Mouse (Mus musculus): ENCODE data around the gene Cdyl. TPM values are rescaled to one million over a fixed set of nuclear protein-coding genes. Genes with fewer than 3 reads are reported as not detected.

The Cdyl gene
- polyA plus RNA-seq (2015; fragmentation: Nextera tagmentation; extraction: Ambion mirVana) = 6.1 and 7.0 TPM in 2 replicates

DNA sequence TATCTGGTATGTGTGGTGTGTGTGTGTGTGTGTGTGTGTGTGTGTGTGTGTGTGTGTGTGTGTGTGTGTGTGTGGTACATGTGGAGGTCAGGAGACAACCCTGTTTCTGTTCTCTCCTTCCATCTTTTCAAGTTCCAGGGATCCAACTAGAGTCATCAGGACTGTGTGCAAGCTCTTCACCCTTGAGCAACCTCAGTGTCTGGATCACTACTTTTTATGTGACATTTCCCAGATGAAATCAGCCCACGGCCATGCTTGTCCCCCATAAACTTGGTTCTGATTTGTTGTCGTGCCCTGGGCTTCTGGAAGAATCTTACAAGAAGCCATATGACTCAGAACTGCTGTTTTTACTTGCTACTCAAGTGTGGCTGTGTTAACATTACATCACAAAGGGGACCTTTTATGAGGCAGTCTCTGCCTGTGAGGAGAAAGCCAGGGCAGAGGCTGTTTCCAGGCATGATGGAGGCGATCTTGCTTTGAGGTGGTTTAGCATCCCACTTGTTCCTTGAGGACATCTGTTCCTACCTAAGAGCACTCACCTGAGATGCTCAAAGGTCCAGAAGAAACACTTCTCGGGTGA is at the start of gene Cdyl:
TSS of gene Cdyl (plus strand) at position 428 of the 580 bp plus-strand sequence.
- no peak within 1 kb of the TSS for H3K4me3 ChIP-seq
- no peaks in the 10 kb centered on the region for H3K9me3 ChIP-seq
- H3K4me2 ChIP-seq = no peak within 1 kb of the TSS
- H3K27ac ChIP-seq (replicated peaks) = no peak within 1 kb of the TSS
- no peaks in the 10 kb centered on the region for H3K27me3 ChIP-seq
- H3K9ac ChIP-seq = no peak within 1 kb of the TSS
- no peak for ATAC-seq (ENCODE audit: low read depth)
- H3K36me3 ChIP-seq = no peaks in the 10 kb centered on the region
- no peaks in the 10 kb centered on the region for H3K4me1 ChIP-seq (replicated peaks)
- WGBS = 73% methylated on average over 4 of the region's 4 CpGs

DNA sequence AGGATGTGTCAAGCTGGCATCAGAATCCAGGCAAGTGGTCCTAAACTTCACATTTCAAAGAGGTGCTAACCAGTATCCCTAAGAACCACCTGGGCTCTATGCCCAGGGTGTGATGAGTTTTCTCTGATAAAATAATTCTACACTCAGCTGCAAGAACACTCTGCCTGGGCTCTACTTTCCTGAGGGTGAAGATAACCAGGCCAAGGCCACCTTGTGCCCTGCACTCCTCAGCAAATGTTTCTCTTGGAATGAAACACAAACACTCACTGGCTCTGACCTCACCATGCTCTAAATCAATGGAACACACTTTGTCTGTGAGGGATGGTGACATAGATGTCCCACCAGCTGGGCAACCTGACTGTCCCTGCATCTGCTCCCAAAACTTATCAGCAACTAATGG is 48.9 kb upstream of the Cdyl start:
- Histone ChIP-seq H3K27ac (replicated peaks) (no peak overlapping the region), H3K4me2 (no peak overlapping the region)

DNA sequence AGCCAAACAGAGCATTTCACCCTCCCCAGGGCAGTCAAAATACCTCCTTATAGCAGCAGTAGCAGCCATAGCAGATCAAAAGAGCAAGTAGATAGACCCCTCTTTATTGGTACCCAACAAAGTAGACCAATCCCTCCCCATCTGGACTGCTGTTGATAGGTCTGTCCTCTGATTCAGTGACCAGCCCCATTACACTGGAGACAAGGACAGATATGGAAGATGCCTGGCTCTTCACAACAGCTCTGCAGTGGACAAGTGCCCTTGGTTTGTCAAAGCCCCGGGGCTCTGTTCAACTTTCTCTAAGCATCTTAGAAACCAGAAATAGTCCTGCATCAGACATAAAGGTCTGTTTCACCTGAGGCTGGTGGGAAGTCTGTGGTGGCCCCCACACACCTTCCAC is 47.1 kb upstream of the Cdyl start:
- no peaks in the 10 kb centered on the region for H3K36me3 ChIP-seq
- no peak overlapping the region for H3K9ac ChIP-seq
- WGBS = 100% methylated on average over 1 of the region's 1 CpGs
- H3K4me1 ChIP-seq (replicated peaks) = 0 out of 2 replicates have a peak, but pooled peaks cover 7% of the 10 kb centered on the region
- no peak overlapping the region for H3K4me3 ChIP-seq
- no peaks in the 10 kb centered on the region for H3K27me3 ChIP-seq
- no peaks in the 10 kb centered on the region for H3K9me3 ChIP-seq
- H3K4me2 ChIP-seq = no peak overlapping the region
- no peak overlapping the region for H3K27ac ChIP-seq (replicated peaks)
- ATAC-seq (ENCODE audit: low read depth) = no peak

More for the DNA sequence above, 48.9 kb upstream of the Cdyl start:
- Histone ChIP-seq H3K4me1 (replicated peaks) (0 out of 2 replicates have a peak, but pooled peaks cover 7% of the 10 kb centered on the region), H3K9ac (no peak overlapping the region), H3K4me3 (no peak overlapping the region), H3K27me3 (no peaks in the 10 kb centered on the region), H3K9me3 (no peaks in the 10 kb centered on the region), H3K36me3 (no peaks in the 10 kb centered on the region)
- ATAC-seq (ENCODE audit: low read depth) = no peak

DNA sequence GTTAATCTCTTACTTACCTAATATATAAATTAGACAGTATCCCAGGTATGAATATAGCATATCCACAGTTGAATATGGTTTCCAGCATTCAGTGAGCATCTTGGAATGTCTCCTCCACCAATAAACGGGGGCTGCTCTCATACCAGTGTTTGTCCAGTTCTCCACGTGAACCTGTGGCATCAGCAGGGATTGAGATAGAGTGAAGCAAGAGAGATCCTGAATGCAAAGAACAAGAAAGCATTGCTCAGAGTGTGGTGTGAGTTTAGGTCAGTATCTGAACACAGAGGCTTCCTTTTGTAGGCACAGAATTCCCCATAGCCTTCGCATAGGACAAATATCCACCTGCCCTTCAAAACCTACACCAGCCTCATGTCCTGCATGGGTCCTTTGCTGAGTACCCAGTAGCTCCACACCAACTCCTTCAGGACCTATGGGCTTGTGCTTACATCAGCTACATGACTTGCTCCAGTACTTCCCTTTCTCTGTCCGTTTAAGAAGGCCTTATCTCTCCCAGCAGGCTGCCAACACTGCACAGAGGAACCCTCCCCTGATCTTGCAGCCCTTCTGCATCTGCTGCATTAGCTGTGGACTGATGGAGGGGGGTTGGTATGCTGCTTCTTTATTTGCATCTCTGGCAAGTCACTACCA is 44.7 kb upstream of the Cdyl start:
- Histone ChIP-seq H3K4me2 (no peak overlapping the region), H3K9me3 (no peaks in the 10 kb centered on the region), H3K27me3 (no peaks in the 10 kb centered on the region), H3K27ac (replicated peaks) (no peak overlapping the region), H3K9ac (no peak overlapping the region), H3K4me3 (no peak overlapping the region), H3K36me3 (no peaks in the 10 kb centered on the region), H3K4me1 (replicated peaks) (0 out of 2 replicates have a peak, but pooled peaks cover 7% of the 10 kb centered on the region)
- ATAC-seq (ENCODE audit: low read depth) = no peak
- 81% methylated on average over 4 of the region's 4 CpGs for WGBS

DNA sequence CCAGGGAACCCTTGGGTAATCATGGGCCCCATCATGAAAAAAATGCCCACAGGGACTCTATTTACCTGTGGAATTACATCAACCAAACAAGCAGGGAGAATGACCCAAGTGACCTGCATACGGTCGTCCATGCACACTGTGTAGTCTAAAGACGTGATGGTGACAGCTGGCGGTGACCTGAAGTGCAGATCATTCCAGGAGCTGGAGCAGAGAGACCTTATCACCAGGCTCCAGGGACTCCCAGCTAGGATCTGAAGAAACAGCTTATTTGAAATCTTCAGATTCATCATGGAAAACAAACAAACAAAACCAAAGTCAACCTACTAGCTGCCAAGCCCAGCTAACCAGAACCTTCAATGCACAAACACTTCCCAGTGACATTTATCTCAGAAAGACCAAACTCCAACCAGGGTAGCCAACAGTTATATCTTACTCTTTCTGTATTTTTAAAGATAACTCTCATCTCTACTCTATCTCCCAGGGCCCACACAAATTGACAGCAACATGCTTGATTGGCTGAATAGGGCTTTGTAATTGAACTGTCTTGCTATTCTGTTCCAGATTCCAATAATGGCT is 43.0 kb upstream of the Cdyl start:
- no peak overlapping the region for H3K27ac ChIP-seq (replicated peaks)
- H3K4me1 ChIP-seq (replicated peaks) = 0 out of 2 replicates have a peak, but pooled peaks cover 7% of the 10 kb centered on the region
- H3K27me3 ChIP-seq = no peaks in the 10 kb centered on the region
- no peak overlapping the region for H3K4me3 ChIP-seq
- H3K9me3 ChIP-seq = no peaks in the 10 kb centered on the region
- ATAC-seq (ENCODE audit: low read depth) = no peak
- no peak overlapping the region for H3K9ac ChIP-seq
- 82% methylated on average over 4 of the region's 4 CpGs for WGBS
- no peaks in the 10 kb centered on the region for H3K36me3 ChIP-seq
- H3K4me2 ChIP-seq = no peak overlapping the region

DNA sequence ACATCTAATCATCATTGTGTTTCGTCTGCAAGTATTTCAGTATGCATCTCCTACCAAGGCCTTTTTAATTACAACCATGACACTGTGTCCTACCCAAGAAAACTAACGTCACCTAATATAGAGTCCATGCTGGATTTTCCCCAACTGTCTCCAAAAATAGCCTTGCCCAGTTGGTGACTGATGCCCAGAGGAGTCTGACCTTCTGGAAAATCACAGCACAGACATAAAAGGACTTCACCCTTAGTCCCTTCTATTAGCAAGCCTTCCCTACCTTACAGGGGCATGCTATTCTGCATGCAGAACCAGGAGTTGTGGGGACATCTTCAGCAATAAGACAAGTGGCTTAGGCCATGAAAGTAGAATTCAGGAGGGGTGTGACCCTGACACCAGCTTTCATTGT is 40.3 kb upstream of the Cdyl start:
- no peak overlapping the region for H3K9ac ChIP-seq
- WGBS = 92% methylated on average over 2 of the region's 2 CpGs
- no peak for ATAC-seq (ENCODE audit: low read depth)
- no peaks in the 10 kb centered on the region for H3K36me3 ChIP-seq
- H3K4me3 ChIP-seq = no peak overlapping the region
- 0 out of 2 replicates have a peak, but pooled peaks cover 7% of the 10 kb centered on the region for H3K4me1 ChIP-seq (replicated peaks)
- H3K9me3 ChIP-seq = no peaks in the 10 kb centered on the region
- no peak overlapping the region for H3K4me2 ChIP-seq
- no peaks in the 10 kb centered on the region for H3K27me3 ChIP-seq
- H3K27ac ChIP-seq (replicated peaks) = no peak overlapping the region

DNA sequence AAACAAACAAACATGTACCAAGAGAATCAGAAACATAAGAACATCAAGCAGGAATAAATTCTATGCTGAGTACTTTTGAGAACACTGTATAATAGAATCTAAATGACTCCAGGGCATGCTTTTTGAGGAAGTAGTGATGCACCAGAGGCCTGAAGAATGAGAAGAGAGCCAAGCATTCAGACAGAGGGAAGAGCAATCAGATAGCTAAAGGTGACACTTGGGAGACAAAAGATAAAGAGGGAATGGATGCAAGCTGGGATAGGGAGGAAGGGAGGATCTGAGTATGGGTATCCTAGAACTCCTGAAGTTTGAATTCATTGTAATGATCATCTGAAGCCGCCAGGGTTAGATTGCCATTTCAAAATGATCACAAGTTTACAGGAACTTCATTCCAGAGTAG is 38.9 kb upstream of the Cdyl start:
- Histone ChIP-seq H3K4me1 (replicated peaks) (0 out of 2 replicates have a peak, but pooled peaks cover 6% of the 10 kb centered on the region), H3K27me3 (no peaks in the 10 kb centered on the region), H3K9me3 (no peaks in the 10 kb centered on the region), H3K27ac (replicated peaks) (no peak overlapping the region), H3K4me2 (no peak overlapping the region), H3K9ac (no peak overlapping the region), H3K36me3 (no peaks in the 10 kb centered on the region), H3K4me3 (no peak overlapping the region)
- no peak for ATAC-seq (ENCODE audit: low read depth)
- WGBS = 78% methylated on average over 1 of the region's 1 CpGs

DNA sequence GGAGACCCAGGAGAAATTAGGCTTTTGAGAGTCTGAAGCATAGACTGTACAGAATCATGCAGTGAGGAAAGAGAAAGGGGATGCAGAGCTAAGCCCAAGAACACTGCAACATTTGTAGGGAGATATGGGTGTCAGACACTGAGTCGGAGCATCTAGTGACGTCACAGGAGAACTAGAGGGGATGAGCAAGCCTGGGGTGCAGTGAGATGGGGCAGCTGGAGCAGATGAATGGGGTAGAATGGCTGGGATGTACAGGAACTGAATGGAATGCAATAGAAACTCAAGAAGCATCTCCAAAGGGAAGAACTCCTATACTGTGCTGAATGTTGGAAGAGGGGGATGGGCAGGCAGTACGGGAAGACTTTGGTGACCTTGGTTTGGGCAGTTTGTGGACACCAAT is 34.8 kb upstream of the Cdyl start:
- no peak for ATAC-seq (ENCODE audit: low read depth)
- H3K4me3 ChIP-seq = no peak overlapping the region
- 96% methylated on average over 3 of the region's 3 CpGs for WGBS

DNA sequence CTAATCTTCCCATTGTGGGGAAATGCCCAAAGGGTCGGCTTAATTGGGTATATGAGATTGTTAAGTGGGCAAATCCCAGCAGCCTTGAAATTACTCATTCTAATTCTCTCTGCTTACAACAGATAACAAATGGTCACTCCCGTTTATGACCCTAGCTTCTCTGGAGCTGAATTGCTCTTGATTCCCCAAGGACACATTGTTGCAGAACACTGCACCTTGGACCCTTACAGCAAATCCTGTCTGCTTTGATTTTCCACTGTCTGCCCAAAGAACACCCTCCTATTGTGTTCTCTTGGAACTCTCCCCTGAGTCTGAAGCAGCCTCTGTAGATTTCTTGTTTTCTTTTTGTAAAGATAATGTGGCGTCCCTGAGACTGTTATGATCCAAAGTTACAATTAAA is 34.1 kb upstream of the Cdyl start:
- H3K4me2 ChIP-seq = no peak overlapping the region
- no peak overlapping the region for H3K4me3 ChIP-seq
- 39% methylated on average over 3 of the region's 3 CpGs for WGBS
- no peaks in the 10 kb centered on the region for H3K27me3 ChIP-seq
- no peaks in the 10 kb centered on the region for H3K36me3 ChIP-seq
- 0 out of 2 replicates have a peak, but pooled peaks cover 8% of the 10 kb centered on the region for H3K4me1 ChIP-seq (replicated peaks)
- no peak overlapping the region for H3K27ac ChIP-seq (replicated peaks)
- H3K9me3 ChIP-seq = no peaks in the 10 kb centered on the region
- no peak for ATAC-seq (ENCODE audit: low read depth)
- H3K9ac ChIP-seq = no peak overlapping the region

More for the DNA sequence above, 34.8 kb upstream of the Cdyl start:
- Histone ChIP-seq H3K9me3 (no peaks in the 10 kb centered on the region), H3K36me3 (no peaks in the 10 kb centered on the region), H3K27ac (replicated peaks) (no peak overlapping the region), H3K4me1 (replicated peaks) (0 out of 2 replicates have a peak, but pooled peaks cover 8% of the 10 kb centered on the region), H3K9ac (no peak overlapping the region), H3K4me2 (no peak overlapping the region), H3K27me3 (no peaks in the 10 kb centered on the region)

DNA sequence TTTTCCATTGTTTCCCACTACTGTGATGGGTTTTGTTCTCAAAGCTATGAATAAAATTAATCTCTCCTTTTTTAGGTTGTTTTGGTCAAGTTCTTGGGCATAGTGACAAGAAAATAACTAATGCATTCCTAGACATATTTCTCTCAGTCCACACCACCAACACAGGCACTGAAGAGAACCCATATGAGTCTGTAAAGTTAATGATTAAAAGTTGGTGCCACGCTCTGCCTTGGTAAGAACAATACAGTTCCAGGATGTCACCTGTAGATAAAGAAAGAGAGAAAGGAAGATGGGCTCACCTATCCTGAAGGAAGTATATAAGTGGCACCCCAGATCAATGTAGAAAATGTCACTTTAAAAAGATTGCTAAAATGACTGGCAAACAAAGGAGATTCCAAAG is 32.3 kb upstream of the Cdyl start:
- Histone ChIP-seq H3K4me1 (replicated peaks) (0 out of 2 replicates have a peak, but pooled peaks cover 8% of the 10 kb centered on the region), H3K27me3 (no peaks in the 10 kb centered on the region), H3K36me3 (no peaks in the 10 kb centered on the region), H3K27ac (replicated peaks) (no peak overlapping the region), H3K4me3 (no peak overlapping the region), H3K9me3 (no peaks in the 10 kb centered on the region), H3K9ac (no peak overlapping the region), H3K4me2 (no peak overlapping the region)
- WGBS = 91% methylated on average over 1 of the region's 1 CpGs
- no peak for ATAC-seq (ENCODE audit: low read depth)

DNA sequence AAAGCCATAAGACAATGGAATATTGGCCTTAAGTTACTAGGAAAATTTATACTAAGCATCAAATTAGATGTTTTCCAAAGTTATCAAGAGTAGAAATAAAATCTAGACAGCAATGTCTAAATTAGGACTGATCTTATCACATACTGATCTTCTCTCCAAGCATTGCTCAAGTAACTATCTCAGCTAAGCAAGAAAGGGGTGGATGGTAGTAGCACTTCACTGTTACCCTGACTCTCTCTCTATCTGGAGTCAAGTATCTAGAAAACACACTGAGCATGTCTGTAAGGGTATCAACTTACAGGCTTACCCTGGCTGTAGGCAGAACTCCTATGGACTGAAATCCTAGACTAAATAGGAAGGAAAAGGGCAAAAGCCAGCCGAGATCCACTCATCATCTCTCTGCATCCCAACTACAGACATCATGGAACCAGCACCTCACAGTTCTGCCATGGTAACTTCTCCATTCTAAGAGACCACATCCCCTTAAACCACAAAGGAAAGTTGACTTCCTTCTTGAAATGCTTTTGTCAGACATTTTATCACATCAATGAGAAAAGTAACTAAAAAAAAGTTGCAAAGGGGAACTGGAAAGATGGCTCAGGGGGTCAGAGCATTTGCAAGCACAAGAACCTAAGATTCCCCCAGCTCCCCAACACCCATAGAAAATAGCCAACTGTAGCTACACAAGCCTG is 12.4 kb upstream of the Cdyl start:
- 90% methylated on average over 1 of the region's 1 CpGs for WGBS
- H3K4me1 ChIP-seq (replicated peaks) = no peaks in the 10 kb centered on the region
- H3K4me3 ChIP-seq = no peak overlapping the region
- no peak overlapping the region for H3K27ac ChIP-seq (replicated peaks)
- no peak overlapping the region for H3K9ac ChIP-seq
- no peak overlapping the region for H3K4me2 ChIP-seq
- no peaks in the 10 kb centered on the region for H3K9me3 ChIP-seq
- no peak for ATAC-seq (ENCODE audit: low read depth)
- H3K27me3 ChIP-seq = no peaks in the 10 kb centered on the region
- no peaks in the 10 kb centered on the region for H3K36me3 ChIP-seq

DNA sequence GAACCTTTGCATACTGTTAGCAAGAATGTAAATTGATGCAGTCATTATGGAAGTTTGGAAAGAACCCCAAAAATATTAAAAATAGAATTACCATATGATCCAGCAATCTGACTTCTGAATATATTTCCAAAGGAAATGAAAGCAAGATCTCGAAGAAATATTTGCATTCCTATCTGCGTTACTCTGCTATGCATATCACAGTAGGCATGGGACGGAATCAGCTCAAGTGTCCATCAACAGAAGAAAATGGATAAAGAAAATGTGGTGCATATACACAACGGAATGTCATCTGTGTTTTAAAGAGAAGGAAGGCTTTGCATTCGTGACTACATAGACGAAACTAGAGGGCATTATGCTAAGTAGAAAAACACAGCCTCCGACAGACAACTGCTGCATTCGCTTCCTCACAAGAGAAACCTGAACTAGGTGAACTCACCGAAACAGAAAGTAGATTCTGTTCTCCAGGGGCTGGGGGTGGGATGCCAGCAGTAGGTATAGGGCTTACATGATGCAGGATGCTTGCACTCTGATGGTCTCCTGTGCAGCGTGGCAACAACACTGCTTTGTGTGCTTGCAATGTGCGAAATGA is 9.3 kb upstream of the Cdyl start:
- WGBS = 88% methylated on average over 11 of the region's 11 CpGs
- Histone ChIP-seq H3K4me1 (replicated peaks) (no peaks in the 10 kb centered on the region), H3K27ac (replicated peaks) (no peak overlapping the region), H3K9ac (no peak overlapping the region), H3K27me3 (no peaks in the 10 kb centered on the region), H3K4me3 (no peak overlapping the region), H3K9me3 (no peaks in the 10 kb centered on the region), H3K4me2 (no peak overlapping the region), H3K36me3 (no peaks in the 10 kb centered on the region)
- ATAC-seq (ENCODE audit: low read depth) = no peak

Data from neural tube, embryonic 13.5 days (tissue).